Mouse (Mus musculus) liver, embryonic 14.5 days (tissue): ENCODE measurements around the gene Rab9. TPM values are rescaled to one million over a fixed set of nuclear protein-coding genes. Genes with fewer than 3 reads are reported as not detected.

Experiments used
- ATAC-seq: fragments of 200-750 bp; cut with Nextera tagmentation; 2 replicates; pipeline ENCODE4 v1.8.0; 2017; ENCODE audit warnings: moderate number of reproducible peaks, mild to moderate bottlenecking, moderate library complexity; ENCODE audit not compliant: insufficient read depth
- DNase-seq, 3 experiments: peaks; one replicate each; pipeline ENCODE4 v3.0.0-alpha.2; 2012 to 2013; ENCODE audit warnings: low read depth in 3 of 3, low spot score in 3 of 3
- H3K27ac ChIP-seq: fragments of 300-500 bp; sonication (generic); 2 replicates; pipeline ENCODE4 v1.5.1; 2014; ENCODE audit warnings: moderate library complexity, mild to moderate bottlenecking, control low read depth, inconsistent platforms
- H3K27me3 ChIP-seq: fragments of 300-500 bp; sonication (generic); 2 replicates; pipeline ENCODE4 v1.6.1; 2014; ENCODE audit warnings: mild to moderate bottlenecking, low read length, moderate library complexity; ENCODE audit not compliant: control insufficient read depth, insufficient read depth
- H3K36me3 ChIP-seq: fragments of 300-500 bp; sonication (generic); replicated peaks from 2 replicates; pipeline ENCODE4 v1.6.1; 2014; ENCODE audit warnings: low read depth; ENCODE audit not compliant: control insufficient read depth, insufficient read depth
- H3K4me1 ChIP-seq, 2 experiments: fragments of 200-500 bp in 1 of 2; fragments of 300-500 bp in 1 of 2; sonication (generic) in 1 of 2; replicated peaks; 2 replicates each; pipeline ENCODE4 v1.6.1; 2012 to 2014; ENCODE audit warnings: antibody characterized with exemption in 1 of 2, inconsistent platforms in 1 of 2, low read length in 1 of 2; ENCODE audit not compliant: control insufficient read depth in 2 of 2, insufficient read depth in 2 of 2
- H3K4me2 ChIP-seq: fragments of 300-500 bp; sonication (generic); 2 replicates; pipeline ENCODE4 v1.6.1; 2014; ENCODE audit warnings: low read depth, mild to moderate bottlenecking, control low read depth, moderate library complexity
- H3K4me3 ChIP-seq, 2 experiments: fragments of 200-500 bp in 1 of 2; fragments of 300-500 bp in 1 of 2; sonication (generic) in 1 of 2; 2 replicates each; pipeline ENCODE4 v1.5.1; 2012 to 2014; ENCODE audit warnings: low read depth in 2 of 2, low read length in 2 of 2, mild to moderate bottlenecking in 2 of 2, control low read depth in 1 of 2, inconsistent platforms in 1 of 2, moderate library complexity in 1 of 2; ENCODE audit not compliant: insufficient read depth in 1 of 2
- H3K9ac ChIP-seq: fragments of 300-500 bp; sonication (generic); replicated peaks from 2 replicates; pipeline ENCODE4 v1.6.1; 2014; ENCODE audit warnings: mild to moderate bottlenecking, control low read depth, moderate library complexity
- H3K9me3 ChIP-seq: fragments of 300-500 bp; sonication (generic); 2 replicates; pipeline ENCODE4 v1.6.1; 2016; ENCODE audit warnings: low read length, mixed read lengths; ENCODE audit not compliant: control insufficient read depth
- CTCF ChIP-seq: IDR thresholded peaks from 2 replicates; pipeline ENCODE4 v1.5.1; 2016; ENCODE audit warnings: antibody characterized with exemption, low read depth, control low read depth
- EP300 ChIP-seq: IDR thresholded peaks from 2 replicates; pipeline ENCODE4 v1.6.1; 2016; ENCODE audit warnings: antibody characterized with exemption, low read depth
- WGBS: fragments of 180-500 bp; shearing (Covaris S2); extraction: QIAGEN DNeasy Blood & Tissue Kit; methylation state at CpG from one replicate; pipeline ENCODE4 v1.1.7; 2014; ENCODE audit not compliant: insufficient replicate concordance; 5-methylcytosine and 5-hydroxymethylcytosine counted together
- polyA plus RNA-seq, 2 experiments: library from polyadenylated mRNA; depleted of rRNA in 1 of 2; stranded (reverse) in 1 of 2; unstranded in 1 of 2; fragments of >200 nt; fragmentation: Nextera tagmentation in 1 of 2; extraction: Ambion mirVana in 1 of 2; gene quantifications; 2 replicates each; pipeline versions ENCODE4 v1.2.1 to v1.2.3; 2012 to 2014

Gene Rab9
- polyA plus RNA-seq, 2 experiments = 11.3 to 22.2 TPM

DNA sequence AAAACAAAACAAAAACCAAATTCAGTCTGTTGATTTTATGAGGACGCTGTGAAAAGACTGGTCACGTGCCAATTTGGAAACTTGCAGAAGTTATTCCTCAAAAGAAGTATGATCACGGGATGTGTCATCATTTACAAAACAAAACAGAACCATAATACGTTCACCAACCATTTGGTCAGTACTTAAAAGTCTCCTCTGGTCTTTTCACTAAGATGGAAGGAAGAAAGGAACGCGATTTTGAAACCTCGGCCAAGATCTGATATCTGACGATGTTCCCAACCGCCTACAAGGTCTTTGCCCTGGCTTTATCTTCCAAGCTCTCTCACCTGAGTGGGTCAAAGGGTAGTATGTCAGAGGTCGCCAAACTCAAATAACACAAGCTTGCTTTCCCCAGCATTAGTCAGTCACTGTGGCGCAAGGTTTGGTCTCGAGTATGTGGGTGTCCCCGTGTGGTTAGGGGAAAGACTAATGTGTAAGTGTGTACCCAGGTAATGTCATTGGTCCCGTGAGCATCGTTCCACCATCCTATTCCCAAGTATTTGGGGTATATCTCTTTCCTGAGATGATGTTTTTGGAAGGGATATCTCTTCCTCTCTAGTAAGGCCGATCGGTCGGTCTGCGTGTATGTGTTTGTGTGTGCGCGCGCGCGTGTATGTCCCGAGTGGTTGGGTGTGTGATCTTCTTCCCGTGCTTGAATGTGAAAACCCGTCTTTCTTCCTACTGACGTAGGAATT, 869 bp downstream of the Rab9 start:
- H3K9ac ChIP-seq = peak overlapping the region; percentile 67
- DNase-seq (peak in 2 of 3 experiments; percentile 25 to 29), ATAC-seq (peak; percentile 45)
- H3K27ac ChIP-seq = no peak overlapping the region; the same call in none of the 2 replicates
- TF ChIP-seq CTCF (no peak), EP300 (no peak)
- peak overlapping the region; percentile 81 to 98 for H3K4me3 ChIP-seq
- WGBS = 16% methylated on average over 28 of the region's 28 CpGs
- no peaks in the 10 kb centered on the region for H3K9me3 ChIP-seq
- H3K4me1 ChIP-seq = peaks cover 0 to 3% of the 10 kb centered on the region in 2 experiments; a peak in 2 of 4 replicates
- H3K27me3 ChIP-seq = no peaks in the 10 kb centered on the region
- H3K4me2 ChIP-seq = peak overlapping the region; percentile 75
- no peaks in the 10 kb centered on the region; the same call in 1 of the 2 replicates for H3K36me3 ChIP-seq

GRCm38 (mm10) chrX:166477393-166477792, 2.3 kb downstream of the Rab9 start:
- Histone ChIP-seq H3K9ac (no peak overlapping the region), H3K9me3 (no peaks in the 10 kb centered on the region), H3K4me1 (peaks cover 0 to 3% of the 10 kb centered on the region in 2 experiments; a peak in 2 of 4 replicates), H3K27ac (no peak overlapping the region), H3K4me3 (no peak overlapping the region), H3K4me2 (peak overlapping the region; percentile 75), H3K27me3 (no peaks in the 10 kb centered on the region), H3K36me3 (no peaks in the 10 kb centered on the region; the same call in 1 of the 2 replicates)
- DNase-seq = no peak
- TF ChIP-seq CTCF (no peak), EP300 (no peak)
- no peak for ATAC-seq
- WGBS = 78% methylated on average over 6 of the region's 6 CpGs

DNA sequence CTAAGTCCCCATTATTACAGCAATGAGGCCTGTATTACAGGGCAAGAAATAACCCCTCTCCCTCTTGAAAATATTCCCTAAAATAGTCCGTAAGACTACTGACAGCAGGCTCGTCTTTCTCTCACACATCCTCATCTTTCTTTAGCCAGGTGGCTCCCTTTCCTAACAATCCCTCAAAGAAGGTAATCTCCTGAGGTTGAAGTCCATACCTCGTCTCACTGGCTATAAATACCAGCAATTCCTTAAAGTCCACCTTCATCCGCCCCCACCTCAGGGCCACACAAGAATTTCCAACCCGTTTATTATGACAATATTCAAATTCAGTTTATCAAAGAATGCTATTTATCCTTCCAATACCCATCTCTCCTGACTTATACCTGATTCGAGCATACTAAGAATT, 7.1 kb downstream of the Rab9 start:
- H3K9me3 ChIP-seq = no peaks in the 10 kb centered on the region
- H3K4me2 ChIP-seq = no peak overlapping the region
- no peak for TF ChIP-seq CTCF
- no peak for TF ChIP-seq EP300
- DNase-seq (no peak), ATAC-seq (no peak)
- H3K27ac ChIP-seq = no peak overlapping the region
- H3K27me3 ChIP-seq = no peaks in the 10 kb centered on the region
- H3K36me3 ChIP-seq = no peaks in the 10 kb centered on the region; the same call in 1 of the 2 replicates
- H3K9ac ChIP-seq = no peak overlapping the region
- H3K4me3 ChIP-seq = no peak overlapping the region
- 66% methylated on average over 6 of the region's 6 CpGs for WGBS
- no peaks in the 10 kb centered on the region; a peak in 1 of 4 replicates for H3K4me1 ChIP-seq

GRCm38 (mm10) chrX:166468321-166468720, 11.3 kb downstream of the Rab9 start:
- 79% methylated on average over 7 of the region's 7 CpGs for WGBS
- TF ChIP-seq CTCF (no peak), EP300 (no peak)

GRCm38 (mm10) chrX:166455525-166455924, 24.1 kb downstream of the Rab9 start:
- TF ChIP-seq CTCF (no peak), EP300 (no peak)
- 72% methylated on average over 1 of the region's 1 CpGs for WGBS

More at GRCm38 (mm10) chrX:166468321-166468720, 11.3 kb downstream of the Rab9 start:
- Histone ChIP-seq H3K4me1 (no peaks in the 10 kb centered on the region), H3K9me3 (no peaks in the 10 kb centered on the region), H3K4me3 (no peak overlapping the region), H3K36me3 (no peaks in the 10 kb centered on the region), H3K27me3 (no peaks in the 10 kb centered on the region), H3K27ac (no peak overlapping the region), H3K4me2 (no peak overlapping the region), H3K9ac (no peak overlapping the region)
- ATAC-seq (no peak), DNase-seq (no peak)

More at GRCm38 (mm10) chrX:166455525-166455924, 24.1 kb downstream of the Rab9 start:
- no peaks in the 10 kb centered on the region for H3K9me3 ChIP-seq
- no peak overlapping the region for H3K4me2 ChIP-seq
- H3K27ac ChIP-seq = no peak overlapping the region
- no peak overlapping the region for H3K9ac ChIP-seq
- no peaks in the 10 kb centered on the region for H3K27me3 ChIP-seq
- H3K4me1 ChIP-seq = no peaks in the 10 kb centered on the region
- no peak for DNase-seq
- H3K4me3 ChIP-seq = no peak overlapping the region
- no peaks in the 10 kb centered on the region for H3K36me3 ChIP-seq
- no peak for ATAC-seq
